Mouse (Mus musculus) cerebral cortex, adult 2 months (tissue): ENCODE measurements around the gene Elmo2.

Source experiments
- WGBS: fragments of 180-500 bp; shearing (Covaris S2); methylation state at CpG from one replicate; pipeline ENCODE4 v1.1.7; 2018; 5-methylcytosine and 5-hydroxymethylcytosine counted together

The Elmo2 gene

GRCm38 (mm10) chr2:165296571-165296970 is 29.7 kb downstream of the Elmo2 start:
- 91% methylated on average over 18 of the region's 18 CpGs for WGBS

- 6% methylated on average over 18 of the region's 18 CpGs for WGBS
Measured at GRCm38 (mm10) chr2:165288315-165289031, 37.8 kb downstream of the Elmo2 start.

GRCm38 (mm10) chr2:165287202-165287984 is 38.9 kb downstream of the Elmo2 start, which contains the start of gene Slc35c2:
TSS of gene Slc35c2 (minus strand) at chr2:165287869.
- WGBS = under 1% methylated on average over 49 of the region's 49 CpGs

- WGBS = 36% methylated on average over 18 of the region's 18 CpGs
Measured at GRCm38 (mm10) chr2:165286361-165287201, 39.7 kb downstream of the Elmo2 start.

- 90% methylated on average over 8 of the region's 8 CpGs for WGBS
Measured at GRCm38 (mm10) chr2:165285621-165286020, 40.7 kb downstream of the Elmo2 start.

GRCm38 (mm10) chr2:165285034-165285433 is 41.2 kb downstream of the Elmo2 start:
- 86% methylated on average over 3 of the region's 3 CpGs for WGBS

GRCm38 (mm10) chr2:165284377-165284776 is 41.9 kb downstream of the Elmo2 start:
- WGBS = 90% methylated on average over 7 of the region's 7 CpGs

GRCm38 (mm10) chr2:165283644-165284043 is 42.6 kb downstream of the Elmo2 start:
- WGBS = 90% methylated on average over 3 of the region's 3 CpGs

GRCm38 (mm10) chr2:165281779-165282311 is 44.4 kb downstream of the Elmo2 start:
- WGBS = 51% methylated on average over 6 of the region's 6 CpGs

GRCm38 (mm10) chr2:165279351-165279750 is 46.9 kb downstream of the Elmo2 start:
- WGBS = 77% methylated on average over 10 of the region's 10 CpGs

- WGBS = 91% methylated on average over 5 of the region's 5 CpGs
Measured at GRCm38 (mm10) chr2:165277188-165277740, 49.0 kb downstream of the Elmo2 start.

- WGBS = 11% methylated on average over 8 of the region's 8 CpGs
Measured at GRCm38 (mm10) chr2:165275824-165276223, 50.5 kb downstream of the Elmo2 start.

GRCm38 (mm10) chr2:165275124-165275640 is 51.1 kb downstream of the Elmo2 start:
- WGBS = 57% methylated on average over 8 of the region's 8 CpGs

- WGBS = 68% methylated on average over 4 of the region's 4 CpGs
Measured at GRCm38 (mm10) chr2:165273589-165273988, 52.7 kb downstream of the Elmo2 start.

- WGBS = 58% methylated on average over 8 of the region's 8 CpGs
Measured at GRCm38 (mm10) chr2:165271326-165271725, 55.0 kb downstream of the Elmo2 start.

GRCm38 (mm10) chr2:165270858-165271257 is 55.4 kb downstream of the Elmo2 start:
- WGBS = 76% methylated on average over 7 of the region's 7 CpGs

GRCm38 (mm10) chr2:165266739-165267138 is 59.5 kb downstream of the Elmo2 start:
- WGBS = 22% methylated on average over 12 of the region's 12 CpGs

GRCm38 (mm10) chr2:165263861-165264260 is 62.4 kb downstream of the Elmo2 start:
- 53% methylated on average over 7 of the region's 7 CpGs for WGBS

GRCm38 (mm10) chr2:165262274-165262990 is 63.8 kb downstream of the Elmo2 start:
- 78% methylated on average over 18 of the region's 18 CpGs for WGBS

- 82% methylated on average over 8 of the region's 8 CpGs for WGBS
Measured at GRCm38 (mm10) chr2:165259859-165260258, 66.4 kb downstream of the Elmo2 start.
